Mouse (Mus musculus): ENCODE measurements around the gene Pcbd1.
A peak's percentile ranks its signal among the peaks of the same experiment; 100 is the strongest.

Gene Pcbd1

GRCm38 (mm10) chr10:61089170-61090142 lies at the start of gene Pcbd1:
TSS of gene Pcbd1 (plus strand) at chr10:61089331.
- DNase-seq (ENCODE audit: low spot score in 2 of 2): peak; percentile 25 to 48

DNA sequence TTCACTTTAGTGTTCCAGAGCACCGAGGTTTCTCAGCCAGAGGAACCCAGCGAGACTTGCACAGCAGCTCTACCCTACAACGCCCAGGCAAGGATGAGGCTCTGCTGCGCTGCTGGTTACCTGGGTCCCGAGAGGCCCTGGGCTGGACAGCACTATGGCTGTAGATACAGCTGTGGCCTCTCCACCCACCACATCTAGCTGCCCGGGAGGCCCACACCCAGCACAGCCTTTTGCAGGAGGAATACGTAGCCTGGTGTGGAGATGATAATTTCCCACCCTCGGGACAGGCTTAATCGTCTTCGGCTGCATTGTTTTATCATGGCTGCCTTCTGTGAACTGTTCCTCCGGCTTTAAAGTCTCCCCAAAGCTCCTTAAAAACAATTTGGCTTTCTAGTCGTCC lies 49.5 kb upstream of the Pcbd1 start:
- DNase-seq (ENCODE audit: low spot score in 2 of 2): no peak

DNA sequence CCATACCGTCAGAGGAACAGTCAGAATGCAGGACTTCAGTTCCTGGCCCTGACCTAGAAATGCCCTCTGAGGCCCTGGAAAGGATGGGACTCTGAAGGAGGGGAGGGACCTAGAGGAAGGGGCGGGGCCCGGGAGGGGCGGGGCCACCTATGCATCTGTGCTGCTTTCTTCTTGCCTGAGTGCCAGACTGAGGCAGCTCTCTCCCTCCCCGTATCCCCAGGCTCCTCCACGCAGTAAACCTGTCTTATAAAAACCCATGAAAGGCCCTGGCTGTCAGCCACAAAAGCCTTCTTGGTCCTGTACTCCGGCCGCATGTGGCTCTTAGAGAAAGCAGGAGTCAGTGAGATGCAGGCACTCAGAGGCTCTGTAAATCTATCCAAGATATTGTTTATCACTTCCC lies 44.0 kb upstream of the Pcbd1 start:
- DNase-seq (ENCODE audit: low spot score in 2 of 2): no peak

GRCm38 (mm10) chr10:61051993-61052613 lies 37.0 kb upstream of the Pcbd1 start:
- DNase-seq (ENCODE audit: low spot score in 2 of 2): peak; percentile 46 to 64

DNA sequence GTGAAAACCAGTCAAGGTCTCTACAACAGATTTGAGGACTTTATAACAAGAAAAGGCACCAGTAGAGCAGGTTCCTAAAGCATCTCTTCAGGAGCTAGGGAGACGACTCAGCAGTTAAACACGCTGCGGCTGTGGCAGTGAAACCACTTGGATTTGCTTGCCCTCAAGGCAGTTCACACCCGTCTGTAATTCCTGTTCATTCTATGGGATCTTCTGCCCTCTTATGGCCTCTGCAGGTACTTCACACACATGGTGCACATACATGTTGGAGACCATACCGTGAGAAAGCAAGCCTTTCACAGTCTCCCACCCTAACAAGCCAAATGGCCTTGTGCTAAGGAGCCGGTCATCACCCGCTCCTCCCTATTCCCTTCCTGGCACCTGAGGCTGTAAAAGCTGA lies 32.5 kb upstream of the Pcbd1 start:
- no peak for DNase-seq (ENCODE audit: low spot score in 2 of 2)

GRCm38 (mm10) chr10:61059101-61059500 lies 30.0 kb upstream of the Pcbd1 start:
- no peak for DNase-seq (ENCODE audit: low spot score in 2 of 2)

DNA sequence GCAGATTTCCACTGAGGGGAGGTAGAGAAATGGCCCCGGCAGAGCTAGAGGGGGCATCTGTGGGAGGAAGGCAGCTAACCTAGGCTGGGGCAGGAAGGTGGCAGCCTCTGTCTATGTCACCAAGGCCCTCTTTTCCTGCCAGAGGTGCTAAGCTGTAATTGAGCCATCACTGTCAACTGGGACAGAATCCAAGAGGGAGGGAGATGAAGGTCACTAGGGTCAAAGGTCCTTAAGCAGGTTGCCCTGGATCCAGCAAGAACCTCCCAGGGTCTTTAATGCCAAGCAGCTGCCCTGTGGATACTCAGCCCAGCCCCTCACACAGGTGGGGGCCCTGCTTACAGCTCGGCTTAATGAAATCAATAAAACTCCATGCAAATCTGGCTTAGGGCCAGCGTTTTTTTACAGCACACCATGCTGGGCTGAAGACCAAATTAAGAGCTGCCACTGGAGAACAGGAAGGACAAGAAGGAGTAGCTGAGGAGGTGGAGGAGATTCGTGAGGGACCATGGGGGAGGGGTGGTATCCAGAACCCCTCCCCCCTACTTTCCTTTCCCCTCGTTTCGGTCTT lies 29.5 kb upstream of the Pcbd1 start:
- no peak for DNase-seq (ENCODE audit: low spot score in 2 of 2)

GRCm38 (mm10) chr10:61063271-61063864 lies 25.8 kb upstream of the Pcbd1 start:
- DNase-seq (ENCODE audit: low spot score in 2 of 2): no peak

DNA sequence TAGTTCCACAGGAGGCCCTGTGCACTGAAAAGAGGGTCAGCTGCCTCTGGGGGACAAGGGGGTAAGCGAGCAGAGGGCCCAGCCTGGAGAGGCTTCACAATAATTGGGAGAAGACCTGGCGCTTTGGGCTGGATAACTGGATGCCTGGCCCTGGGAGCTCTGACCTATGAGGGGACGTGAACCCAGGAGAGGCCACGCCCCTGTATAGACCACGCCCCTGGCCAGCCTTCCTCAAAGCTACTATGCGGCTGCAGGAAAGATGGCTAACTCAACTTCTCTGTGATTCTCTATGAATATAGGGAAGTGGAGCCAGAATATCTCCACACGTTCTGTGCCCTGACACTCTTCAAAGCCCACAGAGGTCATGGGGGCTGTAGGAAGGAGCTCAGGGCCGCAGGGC lies 24.5 kb upstream of the Pcbd1 start:
- no peak for DNase-seq (ENCODE audit: low spot score in 2 of 2)

DNA sequence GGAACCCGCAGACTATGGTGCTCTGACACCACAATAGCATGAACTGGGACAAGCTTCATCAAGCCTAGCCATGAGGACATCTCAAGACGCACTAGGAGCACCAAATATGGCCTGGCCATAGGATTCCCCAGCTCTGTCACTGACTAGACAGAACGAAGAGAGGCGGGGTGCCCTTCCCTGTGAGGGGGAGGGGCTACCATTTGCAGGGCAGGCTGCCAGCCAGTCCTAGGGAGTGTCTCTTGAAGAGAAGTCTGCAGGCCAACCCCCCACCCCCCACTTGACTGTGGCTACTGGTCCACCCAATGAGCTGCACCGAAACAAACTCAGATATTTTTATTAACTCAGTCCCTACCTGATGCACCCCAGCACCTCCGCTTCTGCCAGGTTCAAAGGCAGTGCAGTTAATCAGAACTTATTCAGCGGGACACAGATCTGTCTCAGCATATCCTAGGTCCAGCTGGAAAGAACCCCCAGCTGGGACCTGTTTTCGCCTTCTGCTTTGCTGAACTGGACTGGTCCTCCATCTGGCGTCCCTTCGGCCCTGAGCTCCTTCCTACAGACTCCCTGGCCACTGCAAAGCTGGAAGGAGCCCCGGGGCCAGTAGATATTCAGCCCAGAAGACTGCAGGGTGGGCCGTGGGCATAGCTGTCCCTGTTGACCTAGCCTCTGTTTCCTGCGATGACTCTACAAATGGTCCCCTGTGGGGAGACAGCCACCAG lies 23.7 kb upstream of the Pcbd1 start:
- no peak for DNase-seq (ENCODE audit: low spot score in 2 of 2)

DNA sequence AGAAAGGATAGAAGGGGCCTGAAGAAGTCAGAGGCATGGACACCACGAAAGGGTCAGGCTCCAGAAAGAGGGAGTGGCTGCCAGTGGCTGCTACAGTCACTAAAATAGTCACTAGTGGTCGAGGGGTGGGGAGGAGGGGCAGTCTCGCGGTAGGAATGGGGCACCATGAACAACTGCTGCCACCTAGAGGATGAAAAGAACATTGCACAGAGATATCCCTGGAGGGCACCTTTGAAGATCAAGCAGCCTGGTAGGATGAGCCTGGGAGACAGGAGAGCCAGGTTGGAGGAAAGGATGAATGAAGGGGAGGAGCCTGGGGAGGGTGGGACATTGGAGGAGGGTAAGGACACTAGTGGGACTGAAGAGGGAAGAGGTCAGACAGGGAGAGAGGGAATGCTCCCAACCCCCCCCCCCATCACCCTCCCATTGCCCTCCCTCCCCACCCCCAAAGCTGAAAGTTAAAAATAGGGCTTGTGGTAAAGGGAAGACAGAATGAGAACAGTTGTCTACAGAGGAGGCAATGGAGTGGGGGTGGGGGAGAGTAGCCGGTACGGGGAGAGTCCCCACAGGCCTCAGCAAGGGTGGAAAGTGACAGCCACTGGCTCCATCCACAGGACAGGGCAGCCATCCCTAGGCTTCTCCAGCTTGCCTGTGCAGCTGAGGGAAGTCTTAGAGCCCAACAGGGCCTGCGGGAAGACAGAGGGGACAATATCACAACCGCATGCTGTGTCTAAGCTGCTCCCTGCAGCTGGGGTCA lies 20.5 kb upstream of the Pcbd1 start:
- no peak for DNase-seq (ENCODE audit: low spot score in 2 of 2)

- DNase-seq (ENCODE audit: low spot score in 2 of 2): no peak
Measured at GRCm38 (mm10) chr10:61069248-61069647, 19.9 kb upstream of the Pcbd1 start.

DNA sequence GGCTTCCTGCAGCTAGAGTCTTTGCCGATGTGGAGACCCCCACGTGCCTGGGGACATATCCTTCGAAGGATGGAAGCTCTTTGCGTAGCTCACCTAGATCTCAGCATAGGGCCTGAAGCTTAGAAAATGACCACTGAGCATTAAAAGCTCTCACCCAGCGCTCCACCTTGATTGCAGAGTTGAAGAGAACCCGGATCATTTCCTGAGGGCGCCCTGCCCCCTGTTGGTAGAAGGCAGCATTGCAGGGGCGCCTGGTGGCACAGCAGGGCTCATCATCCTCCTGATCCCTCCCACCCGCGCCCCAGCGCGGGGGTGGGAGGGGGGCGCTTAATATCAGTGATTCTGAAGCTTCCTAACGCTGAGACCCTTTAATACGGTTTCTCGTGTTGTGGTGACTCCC lies 16.8 kb upstream of the Pcbd1 start:
- peak; percentile 26 to 36 for DNase-seq (ENCODE audit: low spot score in 2 of 2)

GRCm38 (mm10) chr10:61074643-61075042 lies 14.5 kb upstream of the Pcbd1 start:
- DNase-seq (ENCODE audit: low spot score in 2 of 2): no peak

- no peak for DNase-seq (ENCODE audit: low spot score in 2 of 2)
Measured at GRCm38 (mm10) chr10:61075607-61076006, 13.5 kb upstream of the Pcbd1 start.

DNA sequence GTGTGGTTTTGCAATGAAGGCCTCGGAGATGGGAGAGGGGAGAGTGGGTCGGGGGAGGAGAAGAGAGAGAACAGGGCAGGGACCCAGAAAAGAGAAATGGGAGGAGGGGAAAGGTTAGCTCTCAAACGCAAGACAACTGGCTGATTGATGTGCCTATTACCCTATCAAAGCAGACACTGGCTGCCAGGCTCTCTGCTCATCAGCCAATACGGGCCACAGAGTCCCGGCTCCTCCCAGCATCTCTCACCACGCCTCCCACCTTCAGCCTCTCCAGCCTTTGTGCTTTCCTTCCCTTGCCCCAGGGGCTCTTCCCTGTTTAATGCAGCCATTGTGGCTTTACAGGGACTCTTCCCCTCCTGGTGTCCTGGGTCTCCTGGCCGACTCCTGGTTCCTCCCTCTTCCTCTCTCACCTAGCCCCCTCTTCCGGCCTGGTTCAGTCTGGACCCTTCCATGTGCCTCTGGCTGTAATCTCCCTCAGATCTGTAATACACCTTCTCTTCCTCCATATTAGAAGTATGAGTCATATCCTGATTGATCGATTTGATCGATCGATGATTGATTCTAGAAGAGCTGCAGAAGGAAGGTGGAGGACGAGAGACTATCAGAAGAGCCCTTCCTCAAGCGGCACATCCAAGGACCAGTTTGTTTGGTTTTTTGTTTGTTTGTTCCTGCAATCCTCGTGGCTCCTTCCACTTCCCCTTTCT lies 8.8 kb upstream of the Pcbd1 start:
- DNase-seq (ENCODE audit: low spot score in 2 of 2): peak in 1 of 2 experiments; percentile 28

DNA sequence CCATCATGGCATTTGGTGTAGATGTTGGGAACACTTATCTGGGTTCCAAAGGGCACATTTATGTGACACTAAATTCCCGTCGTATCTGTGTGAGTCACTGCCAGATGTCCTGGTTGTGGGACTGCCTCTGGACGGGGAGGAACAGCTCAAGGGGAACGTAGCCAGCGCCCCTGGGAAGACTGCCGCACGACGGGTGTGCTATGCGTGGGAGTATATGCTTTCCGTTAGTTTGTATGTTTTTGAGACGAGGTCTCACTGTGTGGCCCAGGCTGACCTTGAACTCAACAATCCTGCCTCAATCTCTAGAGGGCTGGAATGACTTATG lies 8.2 kb upstream of the Pcbd1 start:
- no peak for DNase-seq (ENCODE audit: low spot score in 2 of 2)

- DNase-seq (ENCODE audit: low spot score in 2 of 2): no peak
Measured at GRCm38 (mm10) chr10:61085364-61085763, 3.8 kb upstream of the Pcbd1 start.

- no peak for DNase-seq (ENCODE audit: low spot score in 2 of 2)
Measured at GRCm38 (mm10) chr10:61086502-61086901, 2.6 kb upstream of the Pcbd1 start.

DNA sequence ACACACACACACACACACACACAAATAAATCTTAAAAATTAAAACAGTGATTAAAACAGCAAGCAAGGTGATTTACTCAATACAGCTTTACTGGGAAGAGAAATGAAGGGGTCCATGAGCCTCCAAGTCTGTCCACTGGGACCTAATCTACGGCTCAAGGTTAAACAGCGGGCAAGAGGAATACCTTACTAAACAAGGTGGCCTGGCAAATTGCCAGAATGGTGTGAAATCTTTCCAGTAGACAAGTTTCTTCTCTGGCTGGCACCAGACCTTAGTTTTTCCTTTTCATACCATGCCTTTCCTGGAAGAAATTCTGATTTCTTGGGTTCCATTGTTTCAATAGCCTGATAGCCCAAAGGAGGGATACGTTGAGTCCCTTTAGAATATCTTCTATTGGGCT lies 663 bp upstream of the Pcbd1 start:
- DNase-seq (ENCODE audit: low spot score in 2 of 2): no peak

Measured in urinary bladder, postnatal 36 days (tissue).